Mouse (Mus musculus) CH12.LX (cell line): ENCODE results near the gene Crlf1.

Experiments
- CTCF ChIP-seq, 2 experiments: IDR thresholded peaks in 1 of 2; conservative IDR thresholded peaks in 1 of 2; 2 replicates each; pipeline ENCODE4 v1.5.1; 2011 to 2012; ENCODE audit warnings: low read depth in 2 of 2, low read length in 2 of 2, improper control_type of control experiment in 1 of 2, inconsistent platforms in 1 of 2, mild to moderate bottlenecking in 1 of 2, moderate library complexity in 1 of 2
- EP300 ChIP-seq: IDR thresholded peaks from 2 replicates; pipeline ENCODE4 v1.6.1; 2011; ENCODE audit warnings: low read length, improper control_type of control experiment
- HCFC1 ChIP-seq: IDR thresholded peaks from 2 replicates; pipeline ENCODE4 v1.6.1; 2012; ENCODE audit warnings: low read depth, mild to moderate bottlenecking, inconsistent platforms, low read length, improper control_type of control experiment
- KAT2A ChIP-seq: IDR thresholded peaks from 2 replicates; pipeline ENCODE4 v1.6.1; 2012; ENCODE audit warnings: low read length, improper control_type of control experiment, inconsistent platforms; ENCODE audit not compliant: insufficient replicate concordance
- POLR2A ChIP-seq: IDR thresholded peaks from 2 replicates; pipeline ENCODE4 v1.6.1; 2011; ENCODE audit warnings: low read depth, mild to moderate bottlenecking, improper control_type of control experiment, low read length
- RCOR1 ChIP-seq: conservative IDR thresholded peaks from 2 replicates; pipeline ENCODE4 v1.6.1; 2012; ENCODE audit warnings: low read depth, mild to moderate bottlenecking, inconsistent platforms, low read length, improper control_type of control experiment
- TCF12 ChIP-seq: IDR thresholded peaks from 2 replicates; pipeline ENCODE4 v1.6.1; 2014; ENCODE audit warnings: low read depth, mild to moderate bottlenecking, inconsistent platforms, low read length, improper control_type of control experiment
- USF1 ChIP-seq: IDR thresholded peaks from 2 replicates; pipeline ENCODE4 v1.6.1; 2014; ENCODE audit warnings: low read depth, mild to moderate bottlenecking, inconsistent platforms, low read length, improper control_type of control experiment

GRCm38 (mm10) chr8:70529299-70529698, 36.3 kb downstream of the Crlf1 start:
- no peak for TF ChIP-seq CTCF (conservative IDR thresholded peaks at IDR 0.05 in 1 of 2, IDR thresholded peaks at IDR 0.05 in 1 of 2; ENCODE audit: low read depth in 2 of 2, low read length in 2 of 2)
- TF ChIP-seq RCOR1, result no peak
- TF ChIP-seq POLR2A, result no peak
- no peak for TF ChIP-seq HCFC1
- no peak for TF ChIP-seq USF1
- no peak for TF ChIP-seq KAT2A
- no peak for TF ChIP-seq TCF12
- TF ChIP-seq EP300, result no peak
